Mouse (Mus musculus) spleen, postnatal 36 days (tissue): ENCODE measurements around the gene Inafm2.

ENCODE experiments used
- DNase-seq, 2 experiments: peaks; one replicate each; pipeline ENCODE4 v3.0.0; 2022; ENCODE audit warnings: low spot score in 2 of 2, mixed read lengths in 1 of 2

Inafm2 gene

DNA sequence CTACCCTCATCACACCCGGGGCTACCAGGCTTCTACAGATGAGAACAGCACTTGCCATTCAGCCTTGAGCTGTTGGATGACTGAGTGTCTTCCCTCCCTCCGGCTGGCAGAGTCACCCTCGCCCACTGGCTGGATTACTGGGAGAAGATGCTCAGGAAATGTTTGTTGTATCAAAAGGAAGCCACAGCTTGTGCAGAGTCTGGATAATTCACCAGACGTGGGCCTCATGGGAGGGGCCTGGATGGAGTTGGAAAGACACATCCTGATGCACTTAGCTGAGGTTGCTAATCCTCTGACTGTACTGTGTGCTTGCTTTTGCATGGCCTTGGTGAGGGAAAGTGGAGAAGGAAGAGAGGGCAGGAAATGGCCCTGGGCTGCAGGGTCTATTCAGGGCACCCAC lies 10.5 kb downstream of the Inafm2 start:
- DNase-seq = no peak

DNA sequence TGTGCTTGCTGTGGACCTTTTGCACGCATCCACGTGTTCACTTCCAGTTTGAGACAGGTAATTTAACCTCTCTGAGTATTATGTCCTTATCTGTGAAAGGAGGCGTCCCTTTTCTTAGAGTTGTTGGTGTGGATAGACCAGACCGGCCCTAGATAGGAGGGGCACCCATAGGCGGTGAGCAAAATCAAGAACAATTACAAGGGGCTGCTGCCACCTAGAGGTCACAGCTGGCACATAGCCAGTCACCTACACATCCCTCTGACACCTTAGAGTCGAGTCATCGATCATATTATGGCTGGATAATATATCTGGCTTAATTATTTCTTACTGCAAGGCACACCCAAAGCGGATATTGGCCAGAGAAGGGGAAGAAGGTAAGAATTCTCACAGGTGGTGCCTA lies 14.3 kb downstream of the Inafm2 start:
- DNase-seq = peak; percentile 76 to 80

DNA sequence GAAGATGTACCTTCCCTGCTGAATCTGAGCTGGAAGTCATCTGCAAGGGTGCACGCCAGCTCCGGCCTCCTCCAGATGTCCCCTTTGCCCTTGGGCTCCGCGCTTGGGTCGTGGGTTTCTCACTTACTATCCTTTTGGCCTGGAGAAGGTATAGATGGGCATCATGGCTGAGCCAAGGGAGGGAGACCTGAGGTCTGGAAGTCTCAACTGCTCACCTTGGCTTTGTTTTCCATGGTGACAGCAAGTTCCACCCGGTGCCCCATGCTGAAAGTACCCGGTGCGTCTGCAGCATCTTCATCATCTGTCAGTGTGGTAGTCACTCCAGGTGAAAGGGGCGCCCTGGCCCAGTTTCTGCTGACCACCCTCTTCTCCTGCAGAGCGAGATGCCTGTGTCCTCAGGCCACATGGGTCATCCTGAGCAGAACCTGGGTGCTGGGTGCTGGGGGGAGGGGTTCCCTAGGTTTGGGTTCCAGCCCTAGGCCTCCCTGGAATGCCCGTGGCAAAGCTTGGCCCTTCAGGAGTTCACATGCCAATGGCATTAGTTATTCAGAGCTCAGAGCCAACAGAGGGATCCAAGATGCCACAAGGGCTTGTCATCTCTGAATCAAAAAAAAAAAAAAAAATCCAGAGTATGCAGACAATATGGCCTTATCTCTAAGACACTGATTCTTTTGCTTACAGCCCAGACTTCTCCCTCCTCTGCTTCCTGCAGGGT lies 14.9 kb downstream of the Inafm2 start:
- no peak for DNase-seq

GRCm38 (mm10) chr2:118761358-118761757 lies 15.8 kb downstream of the Inafm2 start:
- no peak for DNase-seq

GRCm38 (mm10) chr2:118761906-118762783 lies 16.6 kb downstream of the Inafm2 start, which contains the start of gene Ccdc9b:
Ccdc9b (minus strand) TSS chr2:118762661.
- DNase-seq = peak; percentile 67 to 70

- no peak for DNase-seq
Measured at GRCm38 (mm10) chr2:118762784-118763148, 17.2 kb downstream of the Inafm2 start.

GRCm38 (mm10) chr2:118763469-118763868 lies 17.9 kb downstream of the Inafm2 start:
- no peak for DNase-seq

- peak in 1 of 2 experiments; percentile 39 for DNase-seq
Measured at GRCm38 (mm10) chr2:118764094-118764831, 18.7 kb downstream of the Inafm2 start.

DNA sequence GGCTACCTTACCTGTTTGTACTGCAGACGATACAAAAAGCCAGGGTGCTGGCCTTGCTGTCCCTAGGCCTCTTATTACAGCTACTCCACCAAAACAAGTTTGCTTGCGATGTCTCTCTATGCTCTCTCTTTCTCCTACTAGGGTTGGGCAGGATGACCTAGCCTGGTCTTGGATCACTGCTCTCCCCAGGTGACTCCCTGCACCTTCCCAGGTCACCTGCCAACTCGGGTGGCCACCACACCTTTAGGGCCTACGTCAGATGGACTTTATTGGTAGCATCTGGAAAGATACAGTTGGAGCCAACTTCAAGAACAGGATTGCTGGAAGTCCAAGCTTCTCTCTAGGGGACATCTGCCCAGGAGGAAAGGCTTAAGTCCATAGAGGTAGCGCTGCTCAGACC lies 19.3 kb downstream of the Inafm2 start:
- no peak for DNase-seq

DNA sequence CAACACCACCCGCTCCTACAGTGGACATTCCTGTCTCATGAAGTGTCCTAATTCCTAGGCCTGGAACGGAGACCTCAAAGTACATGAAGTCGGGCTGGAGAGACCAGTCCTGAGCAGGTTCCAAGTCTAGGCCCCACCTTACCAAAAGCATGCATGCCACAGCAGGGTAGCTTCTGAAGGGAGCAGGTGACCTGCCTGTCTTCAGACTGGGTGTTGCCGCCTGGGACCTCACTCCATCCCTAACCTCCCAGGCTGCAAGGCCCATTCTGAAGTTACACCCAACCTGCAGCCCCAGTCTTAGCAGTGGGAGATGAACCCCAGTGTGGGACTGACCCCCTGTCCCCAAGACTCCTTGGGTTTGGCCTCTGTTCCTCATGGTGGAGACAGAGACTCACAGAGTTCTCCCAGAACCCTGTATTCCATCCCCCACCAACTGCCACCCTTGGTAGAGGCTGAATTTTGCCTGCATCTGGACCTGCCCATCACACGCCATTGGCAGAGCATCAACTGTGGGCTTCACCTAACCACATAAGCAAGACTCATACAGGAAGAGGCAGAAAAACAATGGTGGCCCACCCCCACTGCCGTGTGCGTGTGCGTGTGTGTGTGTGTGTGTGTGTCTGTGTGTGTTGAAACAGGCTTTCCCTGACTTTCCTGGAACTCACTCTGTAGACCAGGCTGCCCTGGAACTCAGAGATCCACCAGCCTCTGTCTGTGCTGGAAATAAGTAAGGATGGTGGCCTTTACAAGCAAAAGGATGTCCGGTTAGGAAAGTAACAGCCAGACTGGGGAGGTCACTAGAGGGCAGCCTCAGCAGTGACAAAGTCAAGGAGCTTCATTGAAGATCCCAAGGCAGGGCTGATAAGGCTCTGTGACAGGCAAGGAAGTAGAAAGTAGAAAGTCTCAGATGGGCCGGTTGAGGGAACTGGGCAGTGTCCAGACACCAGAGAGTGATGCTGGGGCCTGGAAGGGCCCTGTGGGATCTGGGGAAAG lies 20.8 kb downstream of the Inafm2 start:
- no peak for DNase-seq

DNA sequence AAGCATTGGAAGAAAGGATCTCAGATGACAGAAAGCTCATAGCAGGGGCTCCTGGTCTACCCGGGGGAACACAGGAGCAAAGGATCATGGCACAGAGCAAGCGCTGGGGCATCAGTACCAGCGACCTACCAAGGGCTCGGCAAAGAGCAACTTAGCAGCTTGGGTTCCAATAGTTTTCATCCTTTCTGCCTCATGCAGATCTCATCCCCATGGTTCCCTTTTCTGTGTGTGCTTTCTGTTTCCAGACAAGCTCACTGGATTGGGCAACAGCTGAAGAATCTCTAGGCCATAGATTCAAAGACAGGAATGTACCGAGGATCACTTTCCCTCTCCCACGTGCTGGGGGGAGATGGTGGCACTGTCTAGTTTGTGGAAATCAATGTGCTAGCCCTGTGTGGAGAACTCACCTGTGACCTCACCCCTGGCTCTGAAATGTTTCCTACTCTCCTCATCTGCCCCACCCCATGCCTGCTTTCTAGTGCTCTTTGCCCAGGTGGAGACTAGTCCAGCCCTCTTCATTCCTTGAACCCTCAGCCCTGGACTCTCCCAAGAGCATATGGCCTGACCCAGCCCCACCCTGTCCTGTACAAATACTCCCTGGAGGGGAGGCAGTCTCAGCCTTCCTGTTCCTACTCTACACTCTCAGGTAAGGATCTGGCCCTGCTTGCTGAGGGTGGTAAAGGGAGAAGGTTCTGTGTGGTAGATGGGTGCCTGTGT lies 26.8 kb downstream of the Inafm2 start, which contains the start of gene Phgr1:
Gene Phgr1, plus strand, starts transcription at position 612 of the 717 bp plus-strand sequence.
- DNase-seq = no peak

- DNase-seq = no peak
Measured at GRCm38 (mm10) chr2:118774536-118774935, 29.0 kb downstream of the Inafm2 start.

GRCm38 (mm10) chr2:118775396-118775795 lies 29.8 kb downstream of the Inafm2 start:
- no peak for DNase-seq

- DNase-seq = no peak
Measured at GRCm38 (mm10) chr2:118775846-118776245, 30.3 kb downstream of the Inafm2 start.

GRCm38 (mm10) chr2:118776295-118776694 lies 30.7 kb downstream of the Inafm2 start:
- DNase-seq = no peak

GRCm38 (mm10) chr2:118778418-118778817 lies 32.9 kb downstream of the Inafm2 start:
- DNase-seq = no peak

DNA sequence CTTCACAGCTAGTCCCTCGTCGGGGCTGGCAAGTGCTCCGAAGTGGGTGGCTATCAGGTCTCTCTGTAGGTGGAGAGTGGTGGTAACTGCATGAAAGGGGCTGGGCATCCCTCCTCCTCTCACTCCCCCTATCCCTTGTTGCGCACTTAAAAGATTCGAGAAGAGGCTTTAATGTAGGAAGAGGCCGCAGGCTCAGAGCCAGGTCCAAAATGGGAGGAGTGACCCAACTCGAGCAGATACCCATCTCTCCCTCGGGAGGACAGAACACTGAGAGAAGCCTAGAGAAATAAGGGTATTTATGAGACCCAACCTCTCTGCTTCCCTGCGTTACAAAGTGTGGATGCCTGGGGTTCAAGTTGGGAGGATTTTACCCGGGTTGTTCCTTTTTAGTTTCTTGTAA lies 33.5 kb downstream of the Inafm2 start:
- DNase-seq = no peak

- peak; percentile 77 to 83 for DNase-seq
Measured at GRCm38 (mm10) chr2:118779504-118780480, 34.2 kb downstream of the Inafm2 start, which contains the start of gene Disp2. Disp2 (plus strand) TSS chr2:118779719.

- no peak for DNase-seq
Measured at GRCm38 (mm10) chr2:118781115-118781514, 35.6 kb downstream of the Inafm2 start.
